Mouse (Mus musculus): ENCODE results near the gene Ifi27.
"Not testable (repeated sequence)": the region's sequence is repeated elsewhere in the genome, so short reads cannot be mapped to it uniquely, and the experiment has no call there.

Ifi27 gene

DNA sequence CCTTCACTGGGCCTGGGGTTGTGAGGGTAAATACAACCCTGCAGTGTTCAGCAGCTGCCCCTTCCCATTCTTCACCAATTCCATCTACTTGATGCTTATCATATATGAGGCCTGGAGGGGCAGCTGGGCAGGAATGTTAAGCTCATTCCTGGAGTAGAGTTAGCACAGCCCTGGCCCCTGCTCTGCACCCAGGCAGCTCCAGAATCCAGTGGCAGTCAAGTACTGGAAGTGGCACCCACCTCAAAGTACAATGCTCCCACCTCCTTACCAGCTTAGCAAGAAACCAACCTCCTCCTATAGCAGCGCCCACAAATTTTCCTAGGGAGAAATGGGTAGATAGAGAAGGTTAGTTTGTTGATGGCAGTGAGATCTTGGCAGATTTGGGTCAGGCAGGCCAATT is 22.7 kb downstream of the Ifi27 start:
- not testable (repeated sequence) for DNase-seq (ENCODE audit: low read depth)

DNA sequence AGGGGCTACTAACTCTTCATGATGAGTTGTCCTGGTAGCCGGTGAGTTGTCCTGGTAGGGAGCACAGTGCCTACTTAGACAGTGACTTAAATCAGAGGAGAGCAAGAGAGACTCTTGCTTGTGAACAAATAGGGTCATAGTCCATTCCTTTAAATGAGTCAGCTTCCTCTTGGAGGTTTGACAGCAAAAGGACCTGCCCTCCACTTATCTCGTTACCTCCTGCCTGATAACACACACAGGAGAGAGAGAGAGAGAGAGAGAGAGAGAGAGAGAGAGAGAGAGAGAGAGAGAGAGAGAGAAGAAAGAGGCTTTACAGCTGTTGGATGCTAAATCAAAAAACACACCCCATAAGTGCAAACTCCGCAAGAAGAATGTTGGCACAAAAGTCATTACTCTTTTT is 23.1 kb downstream of the Ifi27 start, which contains the start of gene Ifi27l2b:
Ifi27l2b (minus strand) TSS at position 84 of the 400 bp plus-strand sequence.
- no peak for DNase-seq (ENCODE audit: low read depth)

DNA sequence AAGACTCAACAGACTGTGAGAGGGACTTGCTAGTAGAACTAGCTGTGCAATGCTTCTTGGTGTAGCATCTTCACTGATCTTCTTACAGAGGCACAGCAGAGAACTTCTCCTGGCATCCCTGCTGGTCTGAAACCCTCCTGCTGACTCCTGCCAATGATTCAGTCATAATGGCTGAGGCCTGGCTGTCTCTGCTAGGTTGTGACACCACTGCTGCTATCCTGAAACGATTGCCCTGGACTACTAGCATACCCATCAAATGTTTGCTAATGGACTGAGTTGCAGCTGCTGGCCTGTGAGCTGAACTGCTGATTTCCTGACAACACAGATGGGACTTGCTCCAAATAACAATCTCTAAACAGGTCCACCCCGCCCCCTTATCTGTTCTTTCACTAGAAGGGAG is 40.5 kb downstream of the Ifi27 start:
- no peak for DNase-seq (ENCODE audit: low read depth)

DNA sequence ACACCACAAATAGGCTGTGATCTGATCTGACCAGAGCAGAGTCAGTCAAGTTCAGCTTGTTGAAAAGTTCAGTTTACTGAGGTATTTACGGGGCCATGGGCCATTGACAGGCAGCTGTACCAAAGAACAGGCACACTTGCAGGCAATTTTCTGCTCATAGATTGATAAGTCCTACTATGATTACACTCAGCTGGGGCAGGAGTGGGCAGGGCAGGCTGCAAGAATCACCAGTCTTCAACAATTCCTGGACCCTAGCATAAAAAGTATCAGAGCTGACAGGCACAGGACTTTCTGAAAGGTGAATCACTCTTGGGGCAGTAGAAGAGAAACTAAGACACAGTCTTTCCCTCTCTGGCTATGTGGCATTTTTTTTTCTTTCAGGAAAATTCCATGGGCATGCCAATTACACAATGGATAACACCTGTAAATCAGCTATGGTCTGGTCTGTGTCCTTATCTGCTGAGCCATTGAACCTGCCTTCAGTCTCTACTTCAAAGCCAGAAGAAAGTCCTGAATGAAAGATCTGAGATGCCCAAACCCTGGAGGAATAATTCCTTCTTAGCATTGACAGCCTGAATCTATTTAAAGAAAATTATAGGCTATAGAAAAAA is 42.9 kb downstream of the Ifi27 start:
- DNase-seq (ENCODE audit: low read depth): no peak

DNA sequence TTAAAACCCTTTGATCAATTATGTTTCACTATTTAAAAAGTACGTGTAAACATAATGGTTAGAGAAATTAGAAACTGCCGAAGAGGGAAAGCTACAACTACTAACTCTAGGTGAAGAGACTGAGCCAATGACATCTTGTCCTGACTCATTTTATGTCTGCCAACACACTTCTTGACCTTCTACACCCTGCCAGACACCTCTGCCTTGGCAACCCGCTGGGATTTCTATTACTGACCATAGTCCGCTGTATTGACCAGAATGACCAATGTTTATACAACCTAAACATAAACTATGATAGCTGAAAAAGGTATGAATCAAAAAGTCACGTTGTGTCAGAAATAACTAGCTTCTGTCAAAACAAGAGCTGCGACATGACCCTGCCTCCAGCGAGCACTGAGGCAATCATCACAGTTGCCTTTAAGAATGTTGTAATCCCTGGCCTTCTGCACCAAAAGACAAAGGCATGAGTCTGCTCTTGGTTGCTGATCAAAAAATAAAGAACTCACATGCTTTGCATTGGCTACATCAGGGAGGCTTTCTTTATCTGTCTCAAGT is 43.5 kb downstream of the Ifi27 start:
- DNase-seq (ENCODE audit: low read depth): no peak

DNA sequence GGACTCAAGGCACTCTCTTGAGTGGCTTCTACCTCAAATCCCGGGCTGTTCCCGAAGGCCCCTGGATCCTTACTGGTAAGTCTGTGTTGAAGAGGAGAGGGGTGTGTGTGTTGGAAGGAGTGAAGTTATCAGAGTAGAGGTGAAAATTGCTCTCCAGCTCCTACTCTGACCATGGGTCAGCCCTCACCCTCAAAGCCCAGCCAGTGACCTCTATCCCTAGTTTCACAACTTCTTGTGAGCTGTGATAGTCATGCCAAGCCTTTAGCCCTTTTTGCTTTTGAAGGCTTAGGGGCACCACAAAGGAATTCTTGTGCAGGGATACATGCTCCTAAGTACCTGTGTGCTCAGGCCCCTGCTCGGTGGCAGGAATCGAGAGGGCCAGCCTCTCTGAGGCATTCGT is 47.7 kb downstream of the Ifi27 start:
- DNase-seq (ENCODE audit: low read depth): no peak

DNA sequence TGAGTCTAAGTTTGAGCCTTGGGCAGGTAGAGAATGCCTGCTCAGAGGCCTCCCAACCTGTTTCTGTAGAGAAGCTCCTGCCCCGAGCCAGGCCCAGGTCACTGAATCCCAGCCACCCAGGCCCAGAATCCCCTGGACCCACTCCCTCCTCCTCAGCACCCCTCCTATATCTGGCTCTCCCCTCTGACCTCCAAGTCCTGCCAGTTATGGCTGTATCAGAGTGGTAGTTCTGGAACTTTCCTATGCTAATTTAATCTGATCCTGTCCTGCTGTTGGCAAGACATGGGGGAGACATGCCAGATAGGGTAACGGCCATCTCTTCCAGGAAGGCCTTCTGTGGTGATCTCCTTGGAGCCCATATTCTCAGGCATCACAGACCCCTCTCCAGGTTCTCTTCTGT is 48.8 kb downstream of the Ifi27 start:
- no peak for DNase-seq (ENCODE audit: low read depth)

DNA sequence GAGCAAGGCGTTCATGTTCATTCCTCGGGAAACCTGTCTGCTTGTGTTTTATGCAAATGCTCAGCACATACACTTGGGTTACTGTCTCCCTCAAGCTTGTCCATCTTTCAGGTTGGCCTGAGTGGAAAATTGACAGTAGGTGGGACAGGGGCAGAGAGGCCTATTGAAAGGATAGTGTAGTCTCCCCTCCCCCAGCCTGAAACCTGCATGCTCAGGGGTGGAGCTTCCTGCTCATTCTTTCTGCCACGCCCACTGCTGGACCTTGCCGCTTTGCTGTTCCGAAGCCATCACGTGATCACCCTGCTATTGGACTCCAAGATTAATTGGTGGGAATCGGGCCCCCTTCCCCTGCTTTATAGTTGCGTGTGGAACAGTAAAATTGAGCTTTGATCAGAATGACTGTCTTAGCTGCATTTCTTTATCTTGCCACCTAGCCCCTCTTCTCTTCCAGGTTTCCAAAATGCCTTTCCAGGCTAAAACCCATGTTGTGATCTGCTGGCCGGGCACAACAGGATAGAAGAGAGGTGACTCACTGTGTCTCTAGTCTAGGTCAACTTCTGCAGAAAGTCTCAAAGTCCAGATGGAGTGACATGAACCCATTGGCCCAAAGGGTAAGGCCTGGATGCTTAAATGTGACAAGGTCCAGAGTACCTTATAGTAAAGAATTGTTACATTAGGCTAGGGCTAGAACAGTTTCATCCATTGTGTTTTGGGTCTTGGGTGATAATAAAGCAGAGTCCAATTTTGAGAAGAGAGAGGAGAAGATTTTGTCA is 50.4 kb downstream of the Ifi27 start:
- not testable (repeated sequence) for DNase-seq (ENCODE audit: low read depth)

DNA sequence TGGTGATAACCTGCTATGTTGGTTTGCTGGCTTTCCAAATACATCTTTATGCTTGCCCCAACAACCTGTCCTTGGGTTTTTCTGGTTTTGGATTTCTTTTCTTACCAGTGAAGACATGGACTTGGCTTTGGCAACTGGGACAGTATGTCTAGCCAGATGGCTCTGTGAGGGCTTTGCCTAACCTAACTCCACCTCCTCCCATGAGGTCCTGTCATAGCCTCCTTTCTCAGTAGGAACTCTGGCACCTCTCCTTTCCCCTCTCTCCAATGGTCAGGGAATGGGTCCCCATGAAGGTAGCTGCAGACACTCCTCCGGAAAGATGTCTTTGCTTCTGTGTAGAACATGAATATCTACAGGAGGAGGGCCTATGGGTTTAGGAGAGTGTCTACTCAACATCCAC is 52.7 kb downstream of the Ifi27 start:
- no peak for DNase-seq (ENCODE audit: low read depth)

DNA sequence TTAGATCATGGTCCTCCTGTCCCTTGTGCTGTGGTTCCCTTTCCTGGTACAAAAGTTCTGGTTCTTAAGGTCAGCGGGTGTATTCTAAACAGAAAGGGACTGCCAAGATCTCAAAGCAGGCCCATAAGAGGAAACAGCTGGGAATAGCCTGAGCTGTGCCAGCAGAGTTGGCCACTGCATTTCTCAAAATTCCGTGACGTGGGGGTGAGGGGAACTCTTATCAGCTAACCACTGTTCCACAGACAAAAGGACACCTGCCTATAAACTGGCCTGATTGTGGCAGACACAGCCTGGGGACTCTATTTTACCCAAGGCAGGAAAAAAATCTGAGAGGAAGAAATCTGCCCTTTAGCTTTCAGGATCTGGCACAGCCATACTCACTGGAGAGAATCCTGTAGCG is 53.3 kb downstream of the Ifi27 start:
- DNase-seq (ENCODE audit: low read depth): no peak

DNA sequence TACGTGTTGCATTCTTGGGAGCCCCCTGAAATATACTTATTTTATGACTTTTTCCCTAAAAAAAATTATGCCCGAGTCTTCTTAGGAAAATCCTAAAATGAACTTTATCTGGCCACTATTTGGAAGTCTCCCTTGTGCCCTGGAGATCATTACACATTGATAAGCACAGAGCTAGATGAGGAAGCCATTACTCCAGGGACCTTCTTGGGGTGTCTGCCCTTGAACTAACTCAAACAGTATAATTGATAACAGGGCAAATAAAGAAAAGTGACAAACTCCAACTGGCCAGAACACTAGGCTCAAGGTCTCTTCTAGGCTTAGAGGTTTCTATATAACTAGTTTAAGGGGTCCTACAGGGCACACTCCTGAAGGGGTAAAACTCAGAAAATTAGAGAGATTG is 53.7 kb downstream of the Ifi27 start:
- DNase-seq (ENCODE audit: low read depth): no peak

All from induced T-regulatory cell, adult 2 months (primary cell).